Mouse (Mus musculus) cortical plate, adult 2 months (tissue): ENCODE measurements around the gene Fjx1.

ENCODE experiments used
- CTCF ChIP-seq: fragments of 200-500 bp; IDR thresholded peaks from 2 replicates; pipeline ENCODE4 v1.5.1; 2011; ENCODE audit warnings: mild to moderate bottlenecking, control low read depth, low read length; ENCODE audit not compliant: insufficient read depth; ENCODE audit errors: extremely low read depth
- POLR2A ChIP-seq: fragments of 200-500 bp; IDR thresholded peaks from 2 replicates; pipeline ENCODE4 v1.6.1; 2011; ENCODE audit warnings: mild to moderate bottlenecking, low read length, control low read depth; ENCODE audit not compliant: insufficient read depth; ENCODE audit errors: extremely low read depth

- TF ChIP-seq CTCF (no peak), POLR2A (no peak)
These were observed 36.1 kb downstream of the Fjx1 start for GRCm38 (mm10) chr2:102416149-102416743.
